Mouse (Mus musculus): ENCODE data around the gene Rcl1.

DNA sequence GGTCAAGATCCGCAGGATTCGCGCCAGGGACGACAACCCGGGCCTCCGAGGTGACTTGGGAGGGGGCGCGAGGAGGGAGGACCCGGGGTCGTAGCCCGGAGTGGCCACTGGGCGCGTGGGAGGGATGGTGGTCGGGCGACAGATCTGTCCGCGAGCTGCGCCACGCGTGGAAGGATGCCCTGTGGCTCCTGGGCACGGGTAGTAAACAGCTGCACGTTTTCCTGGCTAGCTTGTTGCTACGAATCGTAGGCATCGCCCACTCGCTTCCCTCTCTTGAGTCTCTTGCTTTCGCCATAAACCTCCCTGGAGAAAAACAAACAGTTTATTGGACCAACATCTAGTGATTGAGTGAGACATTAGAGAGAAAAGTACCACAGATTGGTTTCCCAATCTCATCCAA is 416 bp downstream of the Rcl1 start:
- no peak for TF ChIP-seq CTCF (IDR thresholded peaks at IDR 0.05; ENCODE audit: low read depth)
- no peak for TF ChIP-seq EP300 (IDR thresholded peaks at IDR 0.05; ENCODE audit: low read depth)

All from liver, postnatal 0 days (tissue).